Mouse (Mus musculus): Measurements from ENCODE around the gene L3hypdh.

GRCm38 (mm10) chr12:72041238-72041637, 44.0 kb downstream of the L3hypdh start:
- no peak for TF ChIP-seq HCFC1 (IDR thresholded peaks at IDR 0.05; ENCODE audit: borderline replicate concordance, insufficient read depth, low read length)
- no peak for TF ChIP-seq CHD2 (IDR thresholded peaks at IDR 0.05; ENCODE audit: low read depth, low read length)
- TF ChIP-seq ZNF384 (IDR thresholded peaks at IDR 0.05; ENCODE audit: low read depth, low read length) = no peak
- no peak for TF ChIP-seq MAFK (IDR thresholded peaks at IDR 0.05; ENCODE audit: insufficient read depth, low read depth, low read length)
